Mouse (Mus musculus): ENCODE data around the gene Tomm6. TPM values are rescaled to one million over a fixed set of nuclear protein-coding genes. Genes with fewer than 3 reads are reported as not detected.

The Tomm6 gene
- polyA plus RNA-seq, 1 experiment, result 232 TPM

GRCm38 (mm10) chr17:47694503-47695336, 6.5 kb upstream of the Tomm6 start, which contains the start of gene Prickle4:
Prickle4 (minus strand) TSS chr17:47694736.
- Histone ChIP-seq H3K4me2 (ENCODE audit: low read depth) (peak within 1 kb of the TSS; percentile 93), H3ac (ENCODE audit: control insufficient read depth, insufficient read length) (peak within 1 kb of the TSS; percentile 45), H3K36me3 (ENCODE audit: control insufficient read depth, insufficient read depth) (no peaks in the 10 kb centered on the region), H3K79me2 (ENCODE audit: control insufficient read depth, insufficient read depth) (no peaks in the 10 kb centered on the region), H3K27me3 (ENCODE audit: control insufficient read depth, insufficient read depth, insufficient read length) (no peaks in the 10 kb centered on the region), H3K4me3 (peak within 1 kb of the TSS; percentile 34)
- TF ChIP-seq MYOG (IDR thresholded peaks at IDR 0.05; ENCODE audit: control insufficient read depth in 1 of 3, insufficient read depth in 1 of 3, insufficient read length in 2 of 3, low read depth in 2 of 3) (peak in 1 of 3 experiments; percentile 20), POLR2A (IDR thresholded peaks at IDR 0.05; ENCODE audit: insufficient read length, low read depth) (peak; percentile 61), MAX (IDR thresholded peaks at IDR 0.05; ENCODE audit: low read depth) (no peak)

- H3K79me2 ChIP-seq (ENCODE audit: control insufficient read depth, insufficient read depth), result no peaks in the 10 kb centered on the region
- peak within 1 kb of the TSS; percentile 45 for H3ac ChIP-seq (ENCODE audit: control insufficient read depth, insufficient read length)
- no peaks in the 10 kb centered on the region for H3K36me3 ChIP-seq (ENCODE audit: control insufficient read depth, insufficient read depth)
- TF ChIP-seq MYOD1 (IDR thresholded peaks at IDR 0.05; ENCODE audit: control insufficient read depth in 1 of 3, insufficient read length in 2 of 3, low read depth in 2 of 3) (no peak), TCF3 (IDR thresholded peaks at IDR 0.05; ENCODE audit: insufficient read length, low read depth) (no peak), POLR2A (IDR thresholded peaks at IDR 0.05; ENCODE audit: insufficient read length, low read depth) (no peak), USF1 (IDR thresholded peaks at IDR 0.05; ENCODE audit: low read depth) (no peak), CEBPB (IDR thresholded peaks at IDR 0.05; ENCODE audit: insufficient read depth, poor library complexity, severe bottlenecking) (no peak), SRF (IDR thresholded peaks at IDR 0.05; ENCODE audit: control insufficient read depth, insufficient read length, low read depth) (no peak), POLR2AphosphoS2 (IDR thresholded peaks at IDR 0.05; ENCODE audit: insufficient read length, low read depth) (no peak), TCF12 (IDR thresholded peaks at IDR 0.05; ENCODE audit: insufficient read depth, poor library complexity, severe bottlenecking) (no peak), MAX (IDR thresholded peaks at IDR 0.05; ENCODE audit: low read depth) (no peak), E2F4 (IDR thresholded peaks at IDR 0.05; ENCODE audit: insufficient read depth) (no peak), REST (IDR thresholded peaks at IDR 0.05; ENCODE audit: insufficient read depth, insufficient read length) (no peak), MYOG (IDR thresholded peaks at IDR 0.05; ENCODE audit: control insufficient read depth in 1 of 3, insufficient read depth in 1 of 3, insufficient read length in 2 of 3, low read depth in 2 of 3) (no peak)
- H3K27me3 ChIP-seq (ENCODE audit: control insufficient read depth, insufficient read depth, insufficient read length), result no peaks in the 10 kb centered on the region
- peak within 1 kb of the TSS; percentile 93 for H3K4me2 ChIP-seq (ENCODE audit: low read depth)
- peak within 1 kb of the TSS; percentile 34 for H3K4me3 ChIP-seq
These were observed 6.1 kb upstream of the Tomm6 start, which contains the start of gene Gm21981 for GRCm38 (mm10) chr17:47694442-47694502. Gm21981 (minus strand) TSS chr17:47694455.

DNA sequence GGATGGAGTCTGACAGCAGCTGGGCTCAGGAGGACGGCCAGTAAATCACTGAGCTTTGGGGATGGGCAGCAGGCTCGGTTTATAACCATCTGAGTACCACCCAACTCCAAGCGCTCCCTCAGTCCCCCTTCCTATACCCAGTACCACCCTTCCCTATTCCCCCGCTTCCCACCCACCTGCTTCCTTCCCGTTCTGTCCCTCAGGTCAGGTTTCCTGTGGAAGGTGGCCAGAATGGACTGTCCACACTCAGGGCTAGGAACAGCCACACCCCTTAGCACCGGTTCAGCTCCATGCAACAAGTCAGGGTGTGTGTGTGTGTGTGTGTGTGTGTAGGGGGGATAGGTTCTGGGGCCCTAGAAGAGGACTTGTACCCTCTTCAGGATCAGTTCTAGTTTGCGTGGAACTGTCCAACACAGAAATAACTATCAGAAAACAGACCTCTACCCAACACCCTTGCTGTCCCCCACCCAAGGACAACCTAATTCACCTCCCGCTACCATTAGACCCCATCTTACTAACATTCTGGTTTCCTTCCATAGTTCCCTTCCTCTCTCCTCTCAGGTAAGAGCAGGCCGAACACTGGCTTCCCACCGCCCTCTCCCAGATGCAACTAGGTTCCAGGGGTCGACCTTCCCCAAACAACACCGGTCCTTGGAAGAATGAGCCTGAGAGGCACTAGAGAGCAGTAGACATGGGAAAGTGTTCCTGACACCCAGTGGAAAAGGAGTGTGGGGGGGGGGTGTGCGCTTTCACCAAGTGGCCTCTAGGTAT, 5.7 kb upstream of the Tomm6 start:
- H3K36me3 ChIP-seq (ENCODE audit: control insufficient read depth, insufficient read depth), result no peaks in the 10 kb centered on the region
- H3ac ChIP-seq (ENCODE audit: control insufficient read depth, insufficient read length), result peak overlapping the region; percentile 45
- H3K4me2 ChIP-seq (ENCODE audit: low read depth), result peak overlapping the region; percentile 93
- no peak for TF ChIP-seq TCF3 (IDR thresholded peaks at IDR 0.05; ENCODE audit: insufficient read length, low read depth)
- H3K4me3 ChIP-seq, result peak overlapping the region; percentile 34
- no peaks in the 10 kb centered on the region for H3K79me2 ChIP-seq (ENCODE audit: control insufficient read depth, insufficient read depth)
- H3K27me3 ChIP-seq (ENCODE audit: control insufficient read depth, insufficient read depth, insufficient read length), result no peaks in the 10 kb centered on the region

- Histone ChIP-seq H3K4me3 (no peak overlapping the region), H3K4me2 (ENCODE audit: low read depth) (no peak overlapping the region), H3ac (ENCODE audit: control insufficient read depth, insufficient read length) (no peak overlapping the region), H3K27me3 (ENCODE audit: control insufficient read depth, insufficient read depth, insufficient read length) (no peaks in the 10 kb centered on the region), H3K36me3 (ENCODE audit: control insufficient read depth, insufficient read depth) (no peaks in the 10 kb centered on the region), H3K79me2 (ENCODE audit: control insufficient read depth, insufficient read depth) (peaks cover 12% of the 10 kb centered on the region)
- TF ChIP-seq POLR2A (IDR thresholded peaks at IDR 0.05; ENCODE audit: insufficient read length, low read depth) (no peak), CEBPB (IDR thresholded peaks at IDR 0.05; ENCODE audit: insufficient read depth, poor library complexity, severe bottlenecking) (no peak), MYOG (IDR thresholded peaks at IDR 0.05; ENCODE audit: control insufficient read depth in 1 of 3, insufficient read depth in 1 of 3, insufficient read length in 2 of 3, low read depth in 2 of 3) (no peak), MYOD1 (IDR thresholded peaks at IDR 0.05; ENCODE audit: control insufficient read depth in 1 of 3, insufficient read length in 2 of 3, low read depth in 2 of 3) (no peak), REST (IDR thresholded peaks at IDR 0.05; ENCODE audit: insufficient read depth, insufficient read length) (no peak), SRF (IDR thresholded peaks at IDR 0.05; ENCODE audit: control insufficient read depth, insufficient read length, low read depth) (no peak), E2F4 (IDR thresholded peaks at IDR 0.05; ENCODE audit: insufficient read depth) (no peak), TCF3 (IDR thresholded peaks at IDR 0.05; ENCODE audit: insufficient read length, low read depth) (no peak), TCF12 (IDR thresholded peaks at IDR 0.05; ENCODE audit: insufficient read depth, poor library complexity, severe bottlenecking) (no peak), MAX (IDR thresholded peaks at IDR 0.05; ENCODE audit: low read depth) (no peak), USF1 (IDR thresholded peaks at IDR 0.05; ENCODE audit: low read depth) (no peak), POLR2AphosphoS2 (IDR thresholded peaks at IDR 0.05; ENCODE audit: insufficient read length, low read depth) (no peak)
These were observed 3.5 kb upstream of the Tomm6 start for GRCm38 (mm10) chr17:47691650-47692049.

GRCm38 (mm10) chr17:47689894-47690293, 1.7 kb upstream of the Tomm6 start:
- TF ChIP-seq TCF12 (IDR thresholded peaks at IDR 0.05; ENCODE audit: insufficient read depth, poor library complexity, severe bottlenecking) (no peak), CEBPB (IDR thresholded peaks at IDR 0.05; ENCODE audit: insufficient read depth, poor library complexity, severe bottlenecking) (no peak), REST (IDR thresholded peaks at IDR 0.05; ENCODE audit: insufficient read depth, insufficient read length) (no peak), TCF3 (IDR thresholded peaks at IDR 0.05; ENCODE audit: insufficient read length, low read depth) (no peak), MYOG (IDR thresholded peaks at IDR 0.05; ENCODE audit: control insufficient read depth in 1 of 3, insufficient read depth in 1 of 3, insufficient read length in 2 of 3, low read depth in 2 of 3) (no peak)
- Histone ChIP-seq H3K36me3 (ENCODE audit: control insufficient read depth, insufficient read depth) (no peaks in the 10 kb centered on the region), H3K79me2 (ENCODE audit: control insufficient read depth, insufficient read depth) (peaks cover 15% of the 10 kb centered on the region), H3ac (ENCODE audit: control insufficient read depth, insufficient read length) (no peak overlapping the region), H3K27me3 (ENCODE audit: control insufficient read depth, insufficient read depth, insufficient read length) (no peaks in the 10 kb centered on the region), H3K4me3 (peak overlapping the region; percentile 97), H3K4me2 (ENCODE audit: low read depth) (peak overlapping the region; percentile 85)
